Mouse (Mus musculus): ENCODE data around the gene Atg13. TPM values are rescaled to one million over a fixed set of nuclear protein-coding genes. Genes with fewer than 3 reads are reported as not detected.

Gene Atg13
- total and polyA plus RNA-seq, 2 experiments from 2014 or later = 21.0 to 30.4 TPM

DNA sequence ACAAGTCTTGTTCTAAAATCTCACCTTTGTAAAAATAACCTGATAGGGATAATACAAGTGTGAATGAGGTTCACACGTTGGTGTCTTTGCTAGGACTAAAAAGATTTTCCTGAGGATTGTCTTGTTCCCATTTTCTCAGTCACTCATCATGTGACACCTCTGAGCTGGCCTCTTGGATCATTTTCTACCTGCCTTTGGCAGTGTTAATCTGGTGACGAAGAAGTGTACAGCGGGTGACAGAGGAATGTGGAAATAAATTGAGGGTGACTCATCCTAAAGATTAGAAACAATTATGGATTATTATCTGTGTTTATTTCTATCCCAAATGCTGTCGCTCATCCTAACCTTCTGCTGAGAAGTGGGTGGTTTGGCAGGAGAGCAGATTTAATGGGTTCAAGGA, 13.0 kb upstream of the Atg13 start:
- Histone ChIP-seq H3K27ac (ENCODE audit: low read depth, low read length) (no peak overlapping the region), H3K9ac (replicated peaks; ENCODE audit: low read length, poor library complexity, severe bottlenecking) (no peak overlapping the region), H3K4me3 (ENCODE audit: low read depth, low read length) (no peak overlapping the region), H3K4me1 (ENCODE audit: insufficient read depth, low read length) (no peaks in the 10 kb centered on the region), H3K4me2 (ENCODE audit: low read depth, low read length, poor library complexity, severe bottlenecking) (no peak overlapping the region), H3K9me3 (ENCODE audit: low read length) (no peaks in the 10 kb centered on the region), H3K36me3 (ENCODE audit: insufficient read depth, low read length) (peaks cover 10% of the 10 kb centered on the region), H3K27me3 (ENCODE audit: insufficient read depth, low read length) (no peaks in the 10 kb centered on the region)
- DNase-seq (ENCODE audit: low spot score) (no peak), ATAC-seq (ENCODE audit: low FRiP score) (no peak)
- 78% methylated on average over 4 of the region's 4 CpGs for WGBS
- no peak for TF ChIP-seq CTCF (IDR thresholded peaks at IDR 0.05)

- H3K27me3 ChIP-seq (ENCODE audit: insufficient read depth, low read length) = no peaks in the 10 kb centered on the region
- H3K36me3 ChIP-seq (ENCODE audit: insufficient read depth, low read length) = peaks cover 10% of the 10 kb centered on the region
- H3K4me3 ChIP-seq (ENCODE audit: low read depth, low read length) = no peak overlapping the region
- no peak overlapping the region for H3K4me2 ChIP-seq (ENCODE audit: low read depth, low read length, poor library complexity, severe bottlenecking)
- H3K9me3 ChIP-seq (ENCODE audit: low read length) = no peaks in the 10 kb centered on the region
- H3K4me1 ChIP-seq (ENCODE audit: insufficient read depth, low read length) = no peaks in the 10 kb centered on the region
- TF ChIP-seq CTCF (IDR thresholded peaks at IDR 0.05) = no peak
- WGBS = 80% methylated on average over 6 of the region's 6 CpGs
- DNase-seq (ENCODE audit: low spot score) (no peak), ATAC-seq (ENCODE audit: low FRiP score) (no peak)
- H3K9ac ChIP-seq (replicated peaks; ENCODE audit: low read length, poor library complexity, severe bottlenecking) = no peak overlapping the region
- H3K27ac ChIP-seq (ENCODE audit: low read depth, low read length) = no peak overlapping the region
Observed at GRCm38 (mm10) chr2:91718276-91718675, 7.9 kb upstream of the Atg13 start.

DNA sequence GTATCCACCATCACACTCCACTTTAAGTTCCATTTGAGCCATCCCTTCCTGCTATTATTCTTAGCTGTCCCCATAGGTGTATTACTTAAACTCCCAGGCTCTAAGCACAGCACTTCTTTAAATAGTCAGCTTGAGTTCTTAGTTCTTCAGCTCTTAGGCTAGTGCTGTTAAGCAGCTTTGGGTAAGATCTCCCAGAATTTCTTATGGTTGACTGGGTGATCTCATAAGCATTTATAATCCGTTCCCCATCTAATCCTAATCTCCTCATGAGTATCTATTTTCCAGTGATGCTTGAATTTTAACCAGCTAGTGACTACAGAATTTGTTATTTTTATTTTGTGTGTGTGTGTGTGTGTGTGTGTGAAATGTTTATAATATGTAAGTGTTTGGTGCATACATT, 4.5 kb upstream of the Atg13 start:
- no peak for DNase-seq (ENCODE audit: low spot score)
- WGBS = 46% methylated on average over 1 of the region's 1 CpGs

GRCm38 (mm10) chr2:91711256-91711925, 1.0 kb upstream of the Atg13 start:
- TF ChIP-seq CTCF (IDR thresholded peaks at IDR 0.05) = no peak
- H3K4me1 ChIP-seq (ENCODE audit: insufficient read depth, low read length) = peaks cover 4% of the 10 kb centered on the region; the same call in 1 of the 2 replicates
- H3K36me3 ChIP-seq (ENCODE audit: insufficient read depth, low read length) = no peaks in the 10 kb centered on the region
- no peaks in the 10 kb centered on the region for H3K9me3 ChIP-seq (ENCODE audit: low read length)
- H3K27ac ChIP-seq (ENCODE audit: low read depth, low read length) = peak overlapping the region; percentile 74
- no peaks in the 10 kb centered on the region for H3K27me3 ChIP-seq (ENCODE audit: insufficient read depth, low read length)
- peak overlapping the region; percentile 80 for H3K4me2 ChIP-seq (ENCODE audit: low read depth, low read length, poor library complexity, severe bottlenecking)
- WGBS = 6% methylated on average over 8 of the region's 8 CpGs
- peak overlapping the region; percentile 89 for H3K4me3 ChIP-seq (ENCODE audit: low read depth, low read length)
- no peak for ATAC-seq (ENCODE audit: low FRiP score)
- peak overlapping the region; percentile 81 for H3K9ac ChIP-seq (replicated peaks; ENCODE audit: low read length, poor library complexity, severe bottlenecking)
- no peak for DNase-seq (ENCODE audit: low spot score)

More for the DNA sequence above, 4.5 kb upstream of the Atg13 start:
- no peak overlapping the region for H3K4me3 ChIP-seq (ENCODE audit: low read depth, low read length)
- H3K27me3 ChIP-seq (ENCODE audit: insufficient read depth, low read length) = no peaks in the 10 kb centered on the region
- no peak overlapping the region for H3K27ac ChIP-seq (ENCODE audit: low read depth, low read length)
- no peak for ATAC-seq (ENCODE audit: low FRiP score)
- no peak overlapping the region for H3K4me2 ChIP-seq (ENCODE audit: low read depth, low read length, poor library complexity, severe bottlenecking)
- no peaks in the 10 kb centered on the region for H3K9me3 ChIP-seq (ENCODE audit: low read length)
- H3K36me3 ChIP-seq (ENCODE audit: insufficient read depth, low read length) = peaks cover 7% of the 10 kb centered on the region; the same call in 1 of the 2 replicates
- no peak for TF ChIP-seq CTCF (IDR thresholded peaks at IDR 0.05)
- no peaks in the 10 kb centered on the region; the same call in 1 of the 2 replicates for H3K4me1 ChIP-seq (ENCODE audit: insufficient read depth, low read length)
- H3K9ac ChIP-seq (replicated peaks; ENCODE audit: low read length, poor library complexity, severe bottlenecking) = no peak overlapping the region

GRCm38 (mm10) chr2:91708361-91708760, 2.0 kb downstream of the Atg13 start:
- Histone ChIP-seq H3K4me2 (ENCODE audit: low read depth, low read length, poor library complexity, severe bottlenecking) (no peak overlapping the region), H3K9me3 (ENCODE audit: low read length) (no peaks in the 10 kb centered on the region), H3K27me3 (ENCODE audit: insufficient read depth, low read length) (no peaks in the 10 kb centered on the region), H3K4me3 (ENCODE audit: low read depth, low read length) (no peak overlapping the region), H3K36me3 (ENCODE audit: insufficient read depth, low read length) (no peaks in the 10 kb centered on the region), H3K9ac (replicated peaks; ENCODE audit: low read length, poor library complexity, severe bottlenecking) (no peak overlapping the region), H3K27ac (ENCODE audit: low read depth, low read length) (no peak overlapping the region), H3K4me1 (ENCODE audit: insufficient read depth, low read length) (peaks cover 4% of the 10 kb centered on the region; the same call in 1 of the 2 replicates)
- WGBS = 93% methylated on average over 6 of the region's 6 CpGs
- ATAC-seq (ENCODE audit: low FRiP score) (no peak), DNase-seq (ENCODE audit: low spot score) (no peak)
- no peak for TF ChIP-seq CTCF (IDR thresholded peaks at IDR 0.05)

GRCm38 (mm10) chr2:91706456-91706855, 3.9 kb downstream of the Atg13 start:
- Histone ChIP-seq H3K4me2 (ENCODE audit: low read depth, low read length, poor library complexity, severe bottlenecking) (no peak overlapping the region), H3K9me3 (ENCODE audit: low read length) (no peaks in the 10 kb centered on the region), H3K4me3 (ENCODE audit: low read depth, low read length) (no peak overlapping the region), H3K27me3 (ENCODE audit: insufficient read depth, low read length) (no peaks in the 10 kb centered on the region), H3K9ac (replicated peaks; ENCODE audit: low read length, poor library complexity, severe bottlenecking) (no peak overlapping the region), H3K36me3 (ENCODE audit: insufficient read depth, low read length) (no peaks in the 10 kb centered on the region), H3K27ac (ENCODE audit: low read depth, low read length) (no peak overlapping the region), H3K4me1 (ENCODE audit: insufficient read depth, low read length) (peaks cover 4% of the 10 kb centered on the region; the same call in 1 of the 2 replicates)
- ATAC-seq (ENCODE audit: low FRiP score) (no peak), DNase-seq (ENCODE audit: low spot score) (no peak)
- TF ChIP-seq CTCF (IDR thresholded peaks at IDR 0.05) = no peak
